Mouse (Mus musculus) liver (tissue): ENCODE data around the gene Enoph1.

Experiments used
- DNase-seq: peaks from one replicate; pipeline ENCODE4 v3.0.0-alpha.2; 2020; ENCODE audit warnings: mixed read lengths

The Enoph1 gene

GRCm38 (mm10) chr5:100041272-100041671 lies 1.5 kb downstream of the Enoph1 start:
- DNase-seq: no peak

GRCm38 (mm10) chr5:100042467-100042866 lies 2.7 kb downstream of the Enoph1 start:
- no peak for DNase-seq

- no peak for DNase-seq
These were observed 3.6 kb downstream of the Enoph1 start for GRCm38 (mm10) chr5:100043361-100043760.

- DNase-seq: no peak
These were observed 4.2 kb downstream of the Enoph1 start for GRCm38 (mm10) chr5:100044030-100044429.

- DNase-seq: no peak
These were observed 4.8 kb downstream of the Enoph1 start for GRCm38 (mm10) chr5:100044621-100045020.

GRCm38 (mm10) chr5:100046096-100046495 lies 6.3 kb downstream of the Enoph1 start:
- DNase-seq: no peak

GRCm38 (mm10) chr5:100047143-100047640 lies 7.4 kb downstream of the Enoph1 start:
- no peak for DNase-seq

- no peak for DNase-seq
These were observed 8.1 kb downstream of the Enoph1 start for GRCm38 (mm10) chr5:100047871-100048270.

GRCm38 (mm10) chr5:100049904-100050303 lies 10.1 kb downstream of the Enoph1 start:
- DNase-seq: no peak

GRCm38 (mm10) chr5:100052728-100053127 lies 12.9 kb downstream of the Enoph1 start:
- DNase-seq: no peak

- DNase-seq: peak; percentile 53
These were observed 15.2 kb downstream of the Enoph1 start for GRCm38 (mm10) chr5:100054807-100055547.

- no peak for DNase-seq
These were observed 16.1 kb downstream of the Enoph1 start for GRCm38 (mm10) chr5:100055866-100056369.

- DNase-seq: no peak
These were observed 17.9 kb downstream of the Enoph1 start for GRCm38 (mm10) chr5:100057461-100058209.

- no peak for DNase-seq
These were observed 18.9 kb downstream of the Enoph1 start for GRCm38 (mm10) chr5:100058729-100059128.

- DNase-seq: no peak
These were observed 19.5 kb downstream of the Enoph1 start for GRCm38 (mm10) chr5:100059326-100059725.

GRCm38 (mm10) chr5:100060876-100061275 lies 21.1 kb downstream of the Enoph1 start:
- no peak for DNase-seq

- no peak for DNase-seq
These were observed 27.8 kb downstream of the Enoph1 start for GRCm38 (mm10) chr5:100067579-100067978.

GRCm38 (mm10) chr5:100069526-100069925 lies 29.7 kb downstream of the Enoph1 start:
- DNase-seq: no peak

GRCm38 (mm10) chr5:100070255-100070654 lies 30.5 kb downstream of the Enoph1 start:
- peak; percentile 82 for DNase-seq

- no peak for DNase-seq
These were observed 31.8 kb downstream of the Enoph1 start for GRCm38 (mm10) chr5:100071541-100071940.

GRCm38 (mm10) chr5:100072557-100072956 lies 32.8 kb downstream of the Enoph1 start:
- DNase-seq: no peak

GRCm38 (mm10) chr5:100074571-100074970 lies 34.8 kb downstream of the Enoph1 start:
- no peak for DNase-seq

- DNase-seq: no peak
These were observed 39.5 kb downstream of the Enoph1 start for GRCm38 (mm10) chr5:100079040-100079930.
